Mouse (Mus musculus): ENCODE data around the gene Shank1. TPM values are rescaled to one million over a fixed set of nuclear protein-coding genes. Genes with fewer than 3 reads are reported as not detected.

Gene Shank1
- 0.26 TPM for polyA plus RNA-seq (2017; shearing (Covaris generic))

GRCm38 (mm10) chr7:44309475-44310284 lies at the start of gene Shank1:
Shank1 (plus strand) TSS chr7:44310253.

GRCm38 (mm10) chr7:44261147-44261546 lies 48.9 kb upstream of the Shank1 start, which contains the start of gene Gm15517:
Gm15517 (plus strand) TSS chr7:44261447.

GRCm38 (mm10) chr7:44306516-44307240 lies 3.4 kb upstream of the Shank1 start, which contains the start of gene Clec11a:
Clec11a (minus strand) TSS chr7:44306902.

GRCm38 (mm10) chr7:44383980-44384715 lies 74.1 kb downstream of the Shank1 start, which contains the start of gene Syt3:
Syt3 (plus strand) TSS chr7:44384102.

GRCm38 (mm10) chr7:44385720-44386119 lies 75.7 kb downstream of the Shank1 start, which contains the start of gene 1700008O03Rik:
1700008O03Rik (minus strand) TSS chr7:44385820.

Other genes starting within 250 kb of the Shank1 start
- not detected for gene Klk1b21, start 207.9 kb upstream of the Shank1 start, polyA plus RNA-seq (2017; shearing (Covaris generic))
- not detected for gene Klk1b22, start 197.6 kb upstream of the Shank1 start, polyA plus RNA-seq (2017; shearing (Covaris generic))
- not detected for gene Klk1b16, start 173.5 kb upstream of the Shank1 start, polyA plus RNA-seq (2017; shearing (Covaris generic))
- gene Klk1b24, start 122.0 kb upstream of the Shank1 start, polyA plus RNA-seq (2017; shearing (Covaris generic)) = not detected
- gene Klk1b3, start 112.1 kb upstream of the Shank1 start, polyA plus RNA-seq (2017; shearing (Covaris generic)) = not detected
- gene Klk1b4, start 102.8 kb upstream of the Shank1 start, polyA plus RNA-seq (2017; shearing (Covaris generic)) = not detected
- gene Klk1b5, start 94.3 kb upstream of the Shank1 start, polyA plus RNA-seq (2017; shearing (Covaris generic)) = not detected
- not detected for gene Klk1, start 84.9 kb upstream of the Shank1 start, polyA plus RNA-seq (2017; shearing (Covaris generic))
- not detected for gene Gm36864, start 74.1 kb upstream of the Shank1 start, polyA plus RNA-seq (2017; shearing (Covaris generic))
- gene 1700028J19Rik, start 63.6 kb upstream of the Shank1 start, polyA plus RNA-seq (2017; shearing (Covaris generic)) = 1.4 TPM
- gene 2410002F23Rik, start 63.5 kb upstream of the Shank1 start, polyA plus RNA-seq (2017; shearing (Covaris generic)) = 201 TPM
- gene Acp4, start 52.9 kb upstream of the Shank1 start, polyA plus RNA-seq (2017; shearing (Covaris generic)) = 0.27 TPM
- gene Gm15517, start 48.8 kb upstream of the Shank1 start, polyA plus RNA-seq (2017; shearing (Covaris generic)) = not detected
- 0.45 TPM for gene Clec11a, start 3.4 kb upstream of the Shank1 start, polyA plus RNA-seq (2017; shearing (Covaris generic))
- 0.43 TPM for gene Syt3, start 73.8 kb downstream of the Shank1 start, polyA plus RNA-seq (2017; shearing (Covaris generic))
- 1.3 TPM for gene 1700008O03Rik, start 75.6 kb downstream of the Shank1 start, polyA plus RNA-seq (2017; shearing (Covaris generic))
- not detected for gene Lrrc4b, start 118.8 kb downstream of the Shank1 start, polyA plus RNA-seq (2017; shearing (Covaris generic))
- gene Aspdh, start 155.1 kb downstream of the Shank1 start, polyA plus RNA-seq (2017; shearing (Covaris generic)) = not detected
- gene Josd2, start 157.7 kb downstream of the Shank1 start, polyA plus RNA-seq (2017; shearing (Covaris generic)) = 137 TPM
- gene Emc10, start 186.3 kb downstream of the Shank1 start, polyA plus RNA-seq (2017; shearing (Covaris generic)) = 187 TPM
- gene Fam71e1, start 186.3 kb downstream of the Shank1 start, polyA plus RNA-seq (2017; shearing (Covaris generic)) = 1.1 TPM
- gene Mybpc2, start 214.4 kb downstream of the Shank1 start, polyA plus RNA-seq (2017; shearing (Covaris generic)) = 0.11 TPM
- gene Spib, start 221.8 kb downstream of the Shank1 start, polyA plus RNA-seq (2017; shearing (Covaris generic)) = 3.6 TPM
- 81.1 TPM for gene Pold1, start 238.6 kb downstream of the Shank1 start, polyA plus RNA-seq (2017; shearing (Covaris generic))
- 160 TPM for gene Nr1h2, start 243.7 kb downstream of the Shank1 start, polyA plus RNA-seq (2017; shearing (Covaris generic))